Mouse (Mus musculus): ENCODE measurements at regions not wholly inside any gene's neighbourhood (a gene's known extent, or its start where the extent isn't known, plus 50 kb on each side); places are given as distances from the start of the nearest gene placed in this dataset.

- no peak for DNase-seq (ENCODE audit: low read depth in 1 of 2, low spot score in 2 of 2)
Measured at GRCm38 (mm10) chr16:93417831-93418230, 186.0 kb downstream of the Setd4 start.

- no peak for DNase-seq (ENCODE audit: low read depth in 1 of 2, low spot score in 2 of 2)
Measured at GRCm38 (mm10) chr16:93392024-93392675, 211.7 kb downstream of the Setd4 start.

- no peak for DNase-seq (ENCODE audit: low read depth in 1 of 2, low spot score in 2 of 2)
Measured at GRCm38 (mm10) chr16:93387578-93388116, 216.2 kb downstream of the Setd4 start.

- DNase-seq (ENCODE audit: low read depth in 1 of 2, low spot score in 2 of 2) = no peak
Measured at GRCm38 (mm10) chr16:93384039-93384537, 219.8 kb downstream of the Setd4 start.

GRCm38 (mm10) chr16:93382945-93383344 is 220.9 kb downstream of the Setd4 start:
- no peak for DNase-seq (ENCODE audit: low read depth in 1 of 2, low spot score in 2 of 2)

GRCm38 (mm10) chr16:93380717-93381671 is 222.9 kb downstream of the Setd4 start:
- DNase-seq (ENCODE audit: low read depth in 1 of 2, low spot score in 2 of 2) = no peak

- DNase-seq (ENCODE audit: low read depth in 1 of 2, low spot score in 2 of 2) = no peak
Measured at GRCm38 (mm10) chr16:93380117-93380516, 223.7 kb downstream of the Setd4 start.

- no peak for DNase-seq (ENCODE audit: low read depth in 1 of 2, low spot score in 2 of 2)
Measured at GRCm38 (mm10) chr16:93379611-93380010, 224.3 kb downstream of the Setd4 start.

GRCm38 (mm10) chr16:93374669-93375068 is 229.2 kb downstream of the Setd4 start:
- no peak for DNase-seq (ENCODE audit: low read depth in 1 of 2, low spot score in 2 of 2)

GRCm38 (mm10) chr16:93369766-93370146 is 234.1 kb downstream of the Setd4 start:
- no peak for DNase-seq (ENCODE audit: low read depth in 1 of 2, low spot score in 2 of 2)

- DNase-seq (ENCODE audit: low read depth in 1 of 2, low spot score in 2 of 2) = no peak
Measured at GRCm38 (mm10) chr16:93368824-93369765, 234.8 kb downstream of the Setd4 start.

- DNase-seq (ENCODE audit: low read depth in 1 of 2, low spot score in 2 of 2) = no peak
Measured at GRCm38 (mm10) chr16:93367995-93368394, 235.9 kb downstream of the Setd4 start.

- no peak for DNase-seq (ENCODE audit: low read depth in 1 of 2, low spot score in 2 of 2)
Measured at GRCm38 (mm10) chr16:93367246-93367805, 236.5 kb downstream of the Setd4 start.

GRCm38 (mm10) chr16:93366383-93366941 is 237.4 kb downstream of the Setd4 start:
- no peak for DNase-seq (ENCODE audit: low read depth in 1 of 2, low spot score in 2 of 2)

- no peak for DNase-seq (ENCODE audit: low read depth in 1 of 2, low spot score in 2 of 2)
Measured at GRCm38 (mm10) chr16:93365236-93365951, 238.5 kb downstream of the Setd4 start.

- no peak for DNase-seq (ENCODE audit: low read depth in 1 of 2, low spot score in 2 of 2)
Measured at GRCm38 (mm10) chr16:93359772-93360171, 244.1 kb downstream of the Setd4 start.

GRCm38 (mm10) chr16:93358613-93359012 is 245.2 kb downstream of the Setd4 start:
- DNase-seq (ENCODE audit: low read depth in 1 of 2, low spot score in 2 of 2) = no peak

GRCm38 (mm10) chr16:93358166-93358565 is 245.7 kb downstream of the Setd4 start:
- DNase-seq (ENCODE audit: low read depth in 1 of 2, low spot score in 2 of 2) = no peak

GRCm38 (mm10) chr16:93355204-93355899 is 248.5 kb downstream of the Setd4 start:
- DNase-seq (ENCODE audit: low read depth in 1 of 2, low spot score in 2 of 2) = no peak

All from monocyte, adult 2 months (primary cell).